In the genomic region with DNA sequence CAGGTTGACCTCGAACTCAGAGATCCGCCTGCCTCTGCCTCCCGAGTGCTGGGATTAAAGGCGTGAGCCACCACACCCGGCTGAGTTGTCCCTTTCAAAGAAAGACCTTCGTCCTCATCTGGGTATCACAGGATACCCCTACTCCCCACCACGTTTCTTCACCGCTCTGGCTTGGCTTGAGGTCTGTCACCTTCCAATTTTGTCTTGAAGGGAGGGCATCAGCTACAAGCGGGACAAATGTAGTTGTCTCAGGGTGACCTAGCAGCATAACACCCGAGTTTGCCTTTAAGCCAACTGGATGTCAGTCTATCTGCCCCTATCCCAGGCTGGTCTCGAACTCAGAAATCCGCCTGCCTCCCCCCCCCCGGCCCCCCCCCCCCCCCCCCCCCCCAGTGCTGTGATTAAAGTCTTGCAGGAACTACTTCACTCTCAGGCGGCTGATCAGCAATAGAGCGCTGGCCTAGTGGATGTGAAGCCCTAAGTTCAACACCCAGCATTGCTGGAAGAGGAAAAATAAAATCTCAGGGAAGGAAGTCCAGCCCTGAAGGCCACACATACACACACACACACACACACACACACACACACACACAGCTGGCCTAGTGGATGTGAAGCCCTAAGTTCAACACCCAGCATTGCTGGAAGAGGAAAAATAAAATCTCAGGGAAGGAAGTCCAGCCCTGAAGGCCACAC, we compare ENCODE assay signal across 8 mouse cellular contexts. TPM values are rescaled to one million over a fixed set of nuclear protein-coding genes. Genes with fewer than 3 reads are reported as not detected.
DNase-seq lines count a peak whose midpoint lies in the region; ATAC-seq and TF ChIP-seq lines count a peak whose summit lies in the region.
"Not testable (repeated sequence)": the region's sequence is repeated elsewhere in the genome, so short reads cannot be mapped to it uniquely, and the experiment has no call there.

A gene (plus strand): TSS at position 627 of the 693 bp plus-strand sequence.

- peak within 1 kb of the TSS; percentile 93 for H3K9ac ChIP-seq in forebrain, embryonic 11.5 days (ENCODE audit: low read length)
- peak within 1 kb of the TSS; percentile 96 for H3K9ac ChIP-seq in hindbrain, embryonic 16.5 days (ENCODE audit: low read depth, low read length)
- H3K9ac ChIP-seq in liver, embryonic 16.5 days (ENCODE audit: low read depth, low read length): peak within 1 kb of the TSS; percentile 77

- DNase-seq in brain, adult 2 months (ENCODE audit: low read depth, low spot score): peak; percentile 26
- DNase-seq in forebrain, embryonic 11.5 days (ENCODE audit: low spot score); heart, adult 8-10 months (ENCODE audit: low spot score); layer of hippocampus, postnatal 36 days: not testable (repeated sequence)

- peaks cover 11% of the 10 kb centered on the region for H3K36me3 ChIP-seq in C2C12 (ENCODE audit: control insufficient read depth, insufficient read depth)
- H3K36me3 ChIP-seq in forebrain, embryonic 11.5 days (ENCODE audit: control insufficient read depth, insufficient read depth, low read length); liver, embryonic 16.5 days (ENCODE audit: control insufficient read depth, insufficient read depth); myocyte (ENCODE audit: control insufficient read depth, insufficient read depth): not testable (repeated sequence)
- peaks cover 10% of the 10 kb centered on the region; the same call in 1 of the 2 replicates for H3K36me3 ChIP-seq in hindbrain, embryonic 16.5 days (ENCODE audit: control insufficient read depth, insufficient read depth, low read length)

- peak within 1 kb of the TSS; percentile 76 for H3K4me2 ChIP-seq in forebrain, embryonic 11.5 days (ENCODE audit: low read depth, low read length, severe bottlenecking)
- peak within 1 kb of the TSS; percentile 91 for H3K4me2 ChIP-seq in hindbrain, embryonic 16.5 days (ENCODE audit: low read length)
- peak within 1 kb of the TSS; percentile 77 for H3K4me2 ChIP-seq in liver, embryonic 16.5 days (ENCODE audit: low read depth, low read length)
- H3K4me2 ChIP-seq in myocyte (ENCODE audit: low read depth): peak within 1 kb of the TSS; percentile 65

- not testable (repeated sequence) for H3K4me1 ChIP-seq in forebrain, embryonic 11.5 days (replicated peaks; ENCODE audit: control insufficient read depth, insufficient read depth, low read length); hindbrain, embryonic 16.5 days (ENCODE audit: control insufficient read depth, insufficient read depth, low read depth, low read length); liver, embryonic 16.5 days (ENCODE audit: control insufficient read depth, low read depth, low read length)

- WGBS in forebrain, embryonic 11.5 days: 82% methylated on average over 14 of the region's 15 CpGs
- 79% methylated on average over 15 of the region's 15 CpGs for WGBS in hindbrain, embryonic 16.5 days
- WGBS in liver, embryonic 16.5 days (ENCODE audit: insufficient replicate concordance): 70% methylated on average over 11 of the region's 15 CpGs

- peak within 1 kb of the TSS; percentile 94 for H3K27ac ChIP-seq in forebrain, embryonic 11.5 days (ENCODE audit: low read depth, low read length)
- peak within 1 kb of the TSS; percentile 99 for H3K27ac ChIP-seq in hindbrain, embryonic 16.5 days (ENCODE audit: low read depth, low read length)
- peak within 1 kb of the TSS; percentile 83 for H3K27ac ChIP-seq in liver, embryonic 16.5 days (ENCODE audit: low read length)

- H3K79me3 ChIP-seq in C2C12 (ENCODE audit: low read depth): peaks cover 26% of the 10 kb centered on the region

- not testable (repeated sequence) for TF ChIP-seq CTCF in C2C12 (IDR thresholded peaks at IDR 0.05; ENCODE audit: control insufficient read depth, insufficient read depth, insufficient read length)

- H3K4me3 ChIP-seq in C2C12 (ENCODE audit: insufficient read depth, poor library complexity, severe bottlenecking) (peak within 1 kb of the TSS; percentile 85), myocyte (peak within 1 kb of the TSS; percentile 95)
- H3K4me3 ChIP-seq in forebrain, embryonic 11.5 days (ENCODE audit: low read depth, low read length): peak within 1 kb of the TSS; percentile 85
- H3K4me3 ChIP-seq in hindbrain, embryonic 16.5 days (ENCODE audit: low read length): peak within 1 kb of the TSS; percentile 88
- peak within 1 kb of the TSS; percentile 76 for H3K4me3 ChIP-seq in liver, embryonic 16.5 days (ENCODE audit: low read depth, low read length)

- H3ac ChIP-seq in C2C12 (ENCODE audit: control insufficient read depth, insufficient read length, low read depth) (peak within 1 kb of the TSS; percentile 74), myocyte (ENCODE audit: control insufficient read depth, insufficient read length) (peak within 1 kb of the TSS; percentile 84)

- not testable (repeated sequence) for TF ChIP-seq POLR2A in myocyte (IDR thresholded peaks at IDR 0.05; ENCODE audit: insufficient read length, low read depth)

- not testable (repeated sequence) for ATAC-seq in forebrain, embryonic 11.5 days (replicated peaks; ENCODE audit: low FRiP score); liver, embryonic 16.5 days (ENCODE audit: low read depth)
- peak; percentile 1; the same call in 1 of the 2 replicates for ATAC-seq in hindbrain, embryonic 16.5 days

- H3K27me3 ChIP-seq in C2C12 (ENCODE audit: control insufficient read depth, insufficient read depth, insufficient read length); forebrain, embryonic 11.5 days (ENCODE audit: control insufficient read depth, insufficient read depth, low read length); hindbrain, embryonic 16.5 days (replicated peaks; ENCODE audit: control insufficient read depth, insufficient read depth, low read length); liver, embryonic 16.5 days (ENCODE audit: control insufficient read depth, insufficient read depth, low read depth, low read length): not testable (repeated sequence)
- peaks cover 11% of the 10 kb centered on the region for H3K27me3 ChIP-seq in myocyte (ENCODE audit: control insufficient read depth, insufficient read depth, insufficient read length)

- H3K79me2 ChIP-seq in C2C12 (ENCODE audit: control insufficient read depth, insufficient read depth) (peaks cover 41% of the 10 kb centered on the region), myocyte (ENCODE audit: control insufficient read depth, insufficient read depth) (peaks cover 27% of the 10 kb centered on the region)

- not testable (repeated sequence) for H3K9me3 ChIP-seq in forebrain, embryonic 11.5 days (ENCODE audit: control insufficient read depth, low read length); hindbrain, embryonic 16.5 days (ENCODE audit: control insufficient read depth, low read length); liver, embryonic 16.5 days (replicated peaks; ENCODE audit: control insufficient read depth, low read length)

RNA-seq across cellular contexts. Expression of the gene that starts here (rescaled TPM):
- polyA plus RNA-seq in C2C12 (2012; fragmentation: generic; extraction: Trizol) (42.0 TPM), myocyte (2012; fragmentation: generic; extraction: Trizol) (40.2 TPM)
- polyA plus RNA-seq in forebrain, embryonic 11.5 days (2014; fragmentation: Nextera tagmentation; extraction: Ambion mirVana): 116 and 137 TPM in 2 replicates
- 10 to 100 TPM; 39.5 to 48.0 (median 45.7) TPM for total RNA-seq in heart, adult 8-10 months (2022)
- polyA plus RNA-seq in hindbrain, embryonic 16.5 days (2015; fragmentation: Nextera tagmentation; extraction: Ambion mirVana): 60.3 and 65.5 TPM in 2 replicates
- total RNA-seq in layer of hippocampus, postnatal 36 days (2021): 100 to 1,000 TPM; 160 to 181 TPM
- 12.5 and 15.5 TPM in 2 replicates for polyA plus RNA-seq in liver, embryonic 16.5 days (2015; fragmentation: Nextera tagmentation; extraction: Ambion mirVana)
